ENCODE assay signal across 9 mouse cellular contexts in the genomic region with DNA sequence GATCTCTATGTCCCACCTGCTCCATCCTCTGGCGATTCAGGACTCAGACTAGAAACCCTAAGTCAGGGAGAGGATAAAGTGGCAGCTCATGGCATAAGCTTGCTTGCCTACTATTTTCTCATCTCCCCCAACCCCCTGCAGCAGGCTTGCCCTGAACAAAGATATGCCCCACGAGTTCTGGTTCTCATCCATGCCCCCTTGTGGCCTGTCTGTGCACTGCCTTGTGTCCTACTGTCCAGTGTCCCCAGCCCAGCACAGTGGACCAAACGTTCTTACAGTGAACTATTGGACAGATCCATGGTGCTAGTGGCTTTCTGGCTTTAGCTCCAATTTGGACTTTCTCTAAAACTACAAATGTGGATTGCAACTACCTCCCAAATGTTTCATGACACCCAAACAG. TPM values are rescaled to one million over a fixed set of nuclear protein-coding genes. Genes with fewer than 3 reads are reported as not detected.
A peak's percentile ranks its signal among the peaks of the same experiment; 100 is the strongest.
DNase-seq lines count a peak whose midpoint lies in the region; ATAC-seq and TF ChIP-seq lines count a peak whose summit lies in the region.
"Had no signal": no experiment of that assay in that cellular context is flagged by ENCODE, and none has a peak within 500 bp of the region (broad histone marks: within the 10 kb centered on the region; RNA-seq: fewer than 3 reads in every experiment).

No protein-coding gene starts in this region.

- no peak for ATAC-seq in hindbrain, embryonic 11.5 days (ENCODE audit: low FRiP score)
- no peak for ATAC-seq in hindbrain, embryonic 13.5 days (ENCODE audit: low FRiP score)
- no peak for ATAC-seq in midbrain, embryonic 13.5 days

- peak; percentile 39 for DNase-seq in hindbrain, embryonic 11.5 days (ENCODE audit: low spot score)
- peak; percentile 16 for DNase-seq in urinary bladder, postnatal 14 days (ENCODE audit: low spot score)
- no peak for DNase-seq in urinary bladder, postnatal 10 days (ENCODE audit: low spot score)
- DNase-seq in lung, postnatal 10 days, result peak; percentile 50
- DNase-seq in T-cell, adult 2 months (ENCODE audit: low spot score), result no peak

- H3K4me2 ChIP-seq in hindbrain, embryonic 11.5 days (replicated peaks; ENCODE audit: low read depth, low read length), result no peak overlapping the region
- no peak overlapping the region for H3K4me2 ChIP-seq in hindbrain, embryonic 13.5 days
- no peak overlapping the region for H3K4me2 ChIP-seq in midbrain, embryonic 13.5 days (replicated peaks)
- H3K4me2 ChIP-seq: neural tube, embryonic 12.5 days had no signal

- no peaks in the 10 kb centered on the region for H3K27me3 ChIP-seq in hindbrain, embryonic 11.5 days (ENCODE audit: control insufficient read depth, insufficient read depth, low read length)
- no peaks in the 10 kb centered on the region for H3K27me3 ChIP-seq in hindbrain, embryonic 13.5 days
- H3K27me3 ChIP-seq in midbrain, embryonic 13.5 days, result no peaks in the 10 kb centered on the region
- H3K27me3 ChIP-seq: neural tube, embryonic 12.5 days had no signal

- H3K9me3 ChIP-seq in hindbrain, embryonic 11.5 days (ENCODE audit: control insufficient read depth, low read length), result no peaks in the 10 kb centered on the region
- no peaks in the 10 kb centered on the region for H3K9me3 ChIP-seq in hindbrain, embryonic 13.5 days
- H3K9me3 ChIP-seq in midbrain, embryonic 13.5 days, result no peaks in the 10 kb centered on the region
- H3K9me3 ChIP-seq: neural tube, embryonic 12.5 days had no signal

- H3K27ac ChIP-seq in hindbrain, embryonic 11.5 days (ENCODE audit: low read depth, low read length), result no peak overlapping the region
- H3K27ac ChIP-seq in hindbrain, embryonic 13.5 days, result no peak overlapping the region
- H3K27ac ChIP-seq in cortical plate, adult 2 months (ENCODE audit: insufficient read depth, low read length), result no peak overlapping the region
- H3K27ac ChIP-seq in midbrain, embryonic 13.5 days, result no peak overlapping the region
- H3K27ac ChIP-seq: neural tube, embryonic 12.5 days had no signal

- no peak overlapping the region for H3K9ac ChIP-seq in hindbrain, embryonic 11.5 days (ENCODE audit: low read depth, low read length)
- no peak overlapping the region for H3K9ac ChIP-seq in hindbrain, embryonic 13.5 days
- no peak overlapping the region for H3K9ac ChIP-seq in midbrain, embryonic 13.5 days (replicated peaks)
- H3K9ac ChIP-seq: neural tube, embryonic 12.5 days had no signal

- no peak for TF ChIP-seq POLR2A in cortical plate, adult 2 months (IDR thresholded peaks at IDR 0.05; ENCODE audit: extremely low read depth, insufficient read depth, low read length)

- TF ChIP-seq CTCF in cortical plate, adult 2 months (IDR thresholded peaks at IDR 0.05; ENCODE audit: extremely low read depth, insufficient read depth, low read length), result peak; percentile 63

- no peaks in the 10 kb centered on the region for H3K4me1 ChIP-seq in hindbrain, embryonic 11.5 days (replicated peaks; ENCODE audit: control insufficient read depth, insufficient read depth, low read length)
- H3K4me1 ChIP-seq in hindbrain, embryonic 13.5 days (replicated peaks), result no peaks in the 10 kb centered on the region
- H3K4me1 ChIP-seq in cortical plate, adult 2 months (ENCODE audit: control insufficient read depth, insufficient read depth, low read length), result no peaks in the 10 kb centered on the region
- peaks cover 11% of the 10 kb centered on the region for H3K4me1 ChIP-seq in midbrain, embryonic 13.5 days (replicated peaks)
- H3K4me1 ChIP-seq: neural tube, embryonic 12.5 days had no signal

- H3K4me3 ChIP-seq in hindbrain, embryonic 11.5 days (ENCODE audit: low read depth, low read length), result no peak overlapping the region
- no peak overlapping the region for H3K4me3 ChIP-seq in hindbrain, embryonic 13.5 days
- no peak overlapping the region for H3K4me3 ChIP-seq in cortical plate, adult 2 months (ENCODE audit: insufficient read depth, low read length)
- no peak overlapping the region for H3K4me3 ChIP-seq in midbrain, embryonic 13.5 days (replicated peaks)
- H3K4me3 ChIP-seq: neural tube, embryonic 12.5 days had no signal

- no peaks in the 10 kb centered on the region for H3K36me3 ChIP-seq in hindbrain, embryonic 11.5 days (ENCODE audit: control insufficient read depth, insufficient read depth, low read length)
- no peaks in the 10 kb centered on the region for H3K36me3 ChIP-seq in hindbrain, embryonic 13.5 days
- H3K36me3 ChIP-seq in midbrain, embryonic 13.5 days, result no peaks in the 10 kb centered on the region
- H3K36me3 ChIP-seq: neural tube, embryonic 12.5 days had no signal

- 54% methylated on average over 3 of the region's 3 CpGs for WGBS in hindbrain, embryonic 11.5 days
- 70% methylated on average over 3 of the region's 3 CpGs for WGBS in hindbrain, embryonic 13.5 days
- WGBS in midbrain, embryonic 13.5 days, result 55% methylated on average over 3 of the region's 3 CpGs

RNA-seq across cellular contexts. Expression of a gene that starts 50.7 kb away (rescaled TPM):
- 2.5 and 2.6 TPM in 2 replicates for polyA plus RNA-seq in hindbrain, embryonic 11.5 days (2014; fragmentation: Nextera tagmentation; extraction: Ambion mirVana)
- polyA plus RNA-seq in hindbrain, embryonic 13.5 days (2015; fragmentation: Nextera tagmentation; extraction: Ambion mirVana), result 3.3 and 3.6 TPM in 2 replicates
- polyA plus RNA-seq in cortical plate, adult 2 months (2012; rRNA removed), result 1.5 and 1.6 TPM in 2 replicates
- polyA plus RNA-seq in midbrain, embryonic 13.5 days (2015; fragmentation: Nextera tagmentation; extraction: Ambion mirVana), result 1.8 and 2.5 TPM in 2 replicates

Comparison
In these comparisons a context has a peak if more than half of its experiments do, and no peak if none do; other contexts are left out.
1. DNase-seq: peak in hindbrain, embryonic 11.5 days (single experiment), urinary bladder, postnatal 14 days (single experiment) and lung, postnatal 10 days (single experiment); none in urinary bladder, postnatal 10 days (single experiment) and T-cell, adult 2 months (single experiment).